Mouse (Mus musculus) left cerebral cortex, adult 11 months (tissue): ENCODE data around the gene C1rl.
"Not testable (repeated sequence)": the region's sequence is repeated elsewhere in the genome, so short reads cannot be mapped to it uniquely, and the experiment has no call there.

Experiments used
- DNase-seq: peaks from one replicate; pipeline ENCODE4 v3.0.0; 2022; ENCODE audit warnings: low spot score

Gene C1rl

DNA sequence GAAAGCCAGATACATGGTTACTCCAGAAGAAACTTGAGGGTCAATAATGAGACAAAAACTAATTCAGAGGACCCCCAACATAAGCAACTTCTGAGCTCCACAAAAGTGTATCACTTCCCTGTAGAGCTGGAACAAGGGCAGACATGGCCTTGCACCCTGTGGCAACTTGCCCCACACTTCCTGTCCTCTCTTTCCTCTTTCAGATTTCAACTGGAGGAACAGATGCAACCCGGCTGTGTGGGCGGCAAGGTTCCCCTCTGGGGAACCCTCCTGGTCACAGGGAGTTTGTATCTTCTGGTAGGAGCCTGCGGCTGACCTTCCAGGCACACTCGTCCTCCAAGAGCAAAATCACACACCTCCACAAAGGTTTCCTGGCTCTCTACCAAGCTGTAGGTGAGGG is 12.1 kb downstream of the C1rl start:
- DNase-seq, result no peak

DNA sequence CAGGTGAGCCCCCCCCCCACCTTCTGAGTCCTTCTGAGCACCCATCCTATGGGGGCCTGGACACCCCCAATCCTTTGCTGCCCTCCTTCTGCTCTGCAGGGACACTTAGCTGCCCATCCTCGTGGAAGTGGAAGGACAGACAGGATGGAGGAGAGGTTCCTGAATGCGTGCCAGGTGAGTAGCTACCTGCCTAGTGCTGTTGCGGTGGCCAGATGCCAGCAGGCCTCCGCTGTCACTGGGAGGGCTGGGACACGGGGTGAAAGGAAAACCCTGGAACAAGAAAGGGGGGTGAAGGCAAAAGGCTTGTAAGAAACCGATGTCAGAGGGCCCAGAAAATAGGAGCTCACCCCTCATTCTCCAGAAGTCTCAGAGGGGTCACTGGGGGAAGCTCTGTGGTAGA is 14.1 kb downstream of the C1rl start:
- no peak for DNase-seq

DNA sequence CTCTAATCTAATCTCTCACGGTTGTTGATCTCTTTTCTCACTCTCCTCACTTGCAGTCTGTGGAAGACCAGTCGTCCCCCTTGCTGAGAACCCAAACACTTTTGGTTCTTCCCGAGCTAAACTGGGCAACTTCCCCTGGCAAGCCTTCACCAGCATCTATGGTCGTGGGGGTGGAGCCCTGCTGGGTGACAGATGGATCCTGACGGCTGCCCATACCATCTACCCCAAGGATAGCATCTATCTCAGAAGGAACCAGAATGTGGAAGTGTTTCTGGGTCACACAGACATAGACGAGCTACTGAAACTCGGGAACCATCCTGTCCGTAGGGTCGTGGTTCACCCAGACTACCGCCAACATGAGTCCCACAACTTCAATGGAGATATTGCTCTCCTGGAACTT is 15.4 kb downstream of the C1rl start:
- no peak for DNase-seq

DNA sequence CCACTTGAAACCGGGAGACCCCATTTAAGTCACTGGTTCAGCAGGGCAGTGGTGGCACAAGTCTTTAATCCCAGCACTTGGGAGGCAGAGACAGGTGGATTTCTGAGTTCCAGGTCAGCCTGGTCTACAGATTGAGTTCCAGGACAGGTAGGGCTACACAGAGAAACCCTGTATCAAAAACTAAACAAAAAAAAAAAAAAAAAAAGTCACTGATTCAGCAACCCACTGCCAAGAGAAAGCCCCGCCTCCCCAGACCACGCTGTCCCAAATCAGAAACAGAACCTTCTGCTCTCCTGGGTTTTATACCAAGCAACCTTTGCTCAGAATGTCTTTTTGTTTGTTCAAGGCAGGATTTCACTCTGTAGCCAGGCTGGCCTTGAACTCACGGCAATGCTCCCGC is 16.3 kb downstream of the C1rl start:
- DNase-seq, result not testable (repeated sequence)

DNA sequence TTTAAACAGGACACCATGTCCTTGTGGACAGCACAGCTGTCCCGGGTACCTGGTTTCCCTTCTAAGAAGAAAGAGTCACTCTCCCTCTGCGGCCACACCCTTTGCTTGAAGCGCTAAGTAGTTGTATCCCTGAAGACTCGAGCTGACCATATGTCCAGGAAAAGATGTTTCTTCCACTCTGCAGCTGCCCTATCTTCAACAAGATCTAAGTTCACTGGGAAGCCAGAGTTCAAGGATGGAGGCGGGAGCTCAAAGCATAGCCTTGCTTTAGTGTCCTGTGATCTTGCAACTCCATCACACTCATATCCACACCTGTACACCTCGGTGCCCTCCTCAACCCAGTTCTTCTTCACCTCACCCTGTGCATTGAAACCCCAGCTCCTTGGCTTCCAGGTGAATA is 19.0 kb downstream of the C1rl start:
- DNase-seq, result no peak

DNA sequence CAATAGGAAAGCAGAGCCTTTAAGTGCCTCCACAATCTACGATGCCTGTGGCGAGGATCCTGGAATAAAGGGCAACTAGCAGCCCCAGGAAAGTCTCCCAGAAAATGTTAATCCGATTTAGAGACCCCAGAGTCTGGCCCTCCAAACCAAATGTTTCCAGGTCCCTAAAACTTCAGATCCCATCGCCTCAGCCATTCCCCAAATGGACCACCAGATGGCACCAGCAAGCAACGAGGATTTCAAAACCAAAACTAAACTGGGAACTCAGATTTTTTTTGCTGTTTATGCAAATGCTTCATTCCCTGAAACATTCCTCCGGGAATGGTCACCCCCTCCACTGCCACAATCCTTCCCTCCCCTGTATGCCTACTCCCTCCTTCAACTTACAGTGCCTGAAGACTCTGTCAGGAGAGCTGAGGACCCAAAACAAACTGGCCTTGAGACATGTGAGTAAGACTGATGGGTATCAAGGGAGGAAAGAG is 19.5 kb downstream of the C1rl start, which contains the start of gene C1ra:
Gene C1ra, plus strand, starts transcription at position 51 of the 482 bp plus-strand sequence.
- no peak for DNase-seq

DNA sequence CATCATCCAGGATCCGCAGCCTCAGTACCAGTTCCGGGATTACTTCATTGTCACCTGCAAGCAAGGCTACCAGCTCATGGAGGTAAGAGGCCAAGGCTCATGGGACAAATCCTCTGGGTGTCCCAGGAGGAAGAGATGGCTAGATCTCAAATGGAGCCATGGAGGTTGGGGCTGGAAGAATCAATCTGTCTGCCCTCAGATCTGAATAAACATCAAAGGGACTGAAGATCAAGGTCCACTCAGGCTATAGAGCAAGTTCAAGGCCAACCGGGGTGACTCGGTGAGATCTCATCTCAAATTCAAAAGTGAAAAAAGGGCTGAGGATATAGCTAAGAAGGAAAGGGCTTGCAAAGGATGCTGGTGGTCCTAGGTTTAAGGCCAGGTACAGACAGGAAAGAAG is 24.8 kb downstream of the C1rl start:
- DNase-seq, result not testable (repeated sequence)

DNA sequence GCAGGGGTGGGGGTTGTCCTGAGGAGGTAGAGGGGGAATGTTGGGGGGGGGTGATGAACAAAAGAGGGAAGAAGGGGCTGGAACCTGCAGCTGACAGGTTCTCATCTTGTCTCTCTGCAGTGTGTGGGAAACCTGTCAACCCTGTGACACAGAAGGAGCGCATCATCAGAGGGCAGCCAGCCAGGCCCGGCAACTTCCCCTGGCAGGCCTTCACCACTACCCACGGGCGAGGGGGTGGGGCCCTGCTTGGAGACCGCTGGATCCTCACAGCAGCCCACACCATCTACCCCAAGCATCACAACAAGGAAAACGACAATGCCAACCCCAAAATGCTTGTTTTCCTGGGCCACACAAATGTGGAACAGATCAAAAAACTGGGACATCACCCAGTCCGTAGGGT is 29.2 kb downstream of the C1rl start:
- not testable (repeated sequence) for DNase-seq

DNA sequence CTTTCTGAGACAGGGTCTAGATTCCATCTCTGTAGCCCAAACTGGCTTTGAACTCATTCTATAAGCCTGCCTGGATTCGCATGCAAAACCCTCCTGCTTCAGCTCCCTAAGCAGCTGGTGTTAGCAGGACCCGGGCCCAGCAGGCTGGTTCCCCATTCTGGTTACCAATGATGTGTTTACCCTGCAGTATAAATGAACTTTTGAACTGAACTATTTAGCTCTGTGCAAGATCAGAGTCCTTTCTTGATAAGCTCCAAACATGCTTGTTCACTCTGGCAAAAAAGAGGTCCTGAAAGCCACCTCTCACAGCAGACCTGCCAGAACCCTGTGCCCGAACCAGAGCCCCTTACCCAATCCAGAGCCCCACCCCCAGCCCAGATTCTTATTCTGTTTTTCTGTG is 35.0 kb downstream of the C1rl start:
- no peak for DNase-seq

DNA sequence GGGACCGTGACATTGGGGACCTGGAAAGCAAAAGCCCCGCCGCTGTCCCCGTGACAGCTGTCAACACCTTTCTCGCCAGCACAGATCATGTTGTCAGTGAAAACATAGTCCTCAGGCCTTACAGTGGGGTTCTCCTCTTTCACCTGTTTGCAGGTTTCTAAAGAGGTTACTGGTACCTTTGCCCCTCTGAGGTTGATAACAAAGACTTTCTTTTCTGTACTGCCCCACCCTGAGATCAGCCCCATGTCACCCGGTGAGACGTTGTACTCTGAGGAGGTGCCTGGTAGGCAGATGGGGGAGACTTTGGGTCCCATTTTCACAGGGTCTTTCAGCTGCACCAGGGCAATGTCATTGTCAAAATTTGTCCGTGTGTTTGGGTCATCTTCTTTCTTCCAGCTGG is 38.2 kb downstream of the C1rl start:
- no peak for DNase-seq

DNA sequence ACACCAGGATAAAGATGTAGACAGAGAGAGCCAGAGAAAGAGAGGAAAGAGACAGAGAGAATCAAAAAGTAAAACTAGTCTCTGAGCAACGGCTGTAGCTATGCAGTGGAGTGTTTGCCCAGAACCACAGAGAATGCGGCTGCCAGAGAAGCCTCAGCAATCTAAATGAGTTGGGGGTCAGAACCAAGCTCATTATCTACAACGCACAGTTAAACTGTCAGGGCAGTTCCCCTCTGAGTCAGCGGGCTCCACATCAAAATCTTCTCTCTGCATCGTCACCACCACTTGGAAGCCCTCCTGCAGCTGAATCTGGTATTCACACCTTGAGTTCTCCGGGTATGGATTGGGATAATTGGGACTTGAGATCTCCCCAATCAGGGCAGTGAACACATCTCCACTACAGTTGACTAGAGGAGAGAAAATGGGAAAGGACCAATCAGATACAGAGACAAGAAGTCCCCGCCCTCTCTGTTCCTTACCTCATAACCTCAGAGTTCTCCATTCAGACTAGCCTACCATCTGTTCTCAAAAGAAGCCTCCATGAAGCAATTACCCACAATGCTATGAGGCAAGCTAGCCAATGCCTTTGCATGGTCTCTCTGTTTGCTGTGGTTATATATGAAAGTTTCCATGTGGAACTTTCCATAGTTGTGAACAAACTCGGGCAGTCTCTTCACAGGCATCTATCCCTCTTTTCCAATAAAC is 43.4 kb downstream of the C1rl start:
- not testable (repeated sequence) for DNase-seq

DNA sequence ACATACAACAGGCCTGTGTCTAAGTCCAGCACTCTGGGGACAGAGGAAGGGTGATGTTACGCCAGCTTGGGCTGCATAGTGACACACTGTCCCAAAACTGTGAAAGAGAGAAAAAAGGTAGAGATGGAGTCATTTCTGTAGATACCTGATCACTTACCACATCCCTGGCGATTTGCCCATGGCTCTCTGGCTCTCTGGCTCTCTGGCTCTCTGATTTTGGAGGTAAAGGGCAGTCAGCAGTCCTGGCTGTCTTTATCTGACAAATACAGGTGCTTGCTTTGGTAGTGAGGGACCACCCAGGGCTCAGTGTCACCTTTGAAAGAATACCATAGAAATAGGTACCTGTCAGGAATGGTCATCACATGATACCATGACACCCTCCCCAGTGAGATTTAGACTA is 48.3 kb downstream of the C1rl start:
- not testable (repeated sequence) for DNase-seq

DNA sequence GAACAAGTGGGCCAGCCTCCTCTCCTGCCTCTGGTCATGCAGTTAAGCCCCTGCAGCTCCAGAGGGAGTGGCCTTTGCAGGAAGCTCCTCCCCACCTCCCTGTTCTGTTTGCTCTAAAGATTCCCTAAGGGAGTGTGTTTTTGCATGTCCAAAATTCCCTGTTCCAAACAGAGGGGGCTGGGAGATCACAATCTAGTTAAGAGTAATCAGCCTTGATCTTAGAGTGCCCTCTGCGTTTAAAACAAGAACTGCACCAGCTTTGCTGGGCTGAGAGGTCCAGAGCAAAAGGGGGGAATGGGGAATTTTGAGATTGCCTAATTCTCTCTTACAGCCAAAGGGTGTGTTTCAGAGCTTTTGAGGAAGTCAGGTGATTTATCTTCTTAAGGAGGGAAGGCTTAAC is 49.4 kb downstream of the C1rl start, which contains the start of gene C1s1:
Gene C1s1, minus strand, starts transcription at position 76 of the 400 bp plus-strand sequence.
- DNase-seq, result peak; percentile 5

DNA sequence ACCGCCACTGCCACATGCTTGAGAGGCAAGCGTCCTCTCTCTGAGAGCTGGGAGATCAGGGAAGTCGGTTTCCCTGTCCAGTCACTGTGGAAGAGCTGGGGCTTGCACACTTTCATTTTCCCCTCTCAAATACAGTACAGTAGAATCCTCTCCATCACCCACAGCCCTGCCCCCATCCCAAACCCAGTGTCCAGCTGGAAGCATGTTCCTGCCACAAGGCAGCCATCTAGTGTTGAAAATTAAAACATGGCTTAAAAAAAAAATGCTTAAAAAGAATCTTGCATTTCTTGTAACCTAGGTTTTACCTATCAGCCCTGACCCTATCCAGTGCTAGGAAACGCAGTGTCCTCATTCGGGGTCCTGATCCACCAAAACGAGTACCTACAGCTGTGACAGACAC is 51.6 kb downstream of the C1rl start:
- DNase-seq, result no peak

DNA sequence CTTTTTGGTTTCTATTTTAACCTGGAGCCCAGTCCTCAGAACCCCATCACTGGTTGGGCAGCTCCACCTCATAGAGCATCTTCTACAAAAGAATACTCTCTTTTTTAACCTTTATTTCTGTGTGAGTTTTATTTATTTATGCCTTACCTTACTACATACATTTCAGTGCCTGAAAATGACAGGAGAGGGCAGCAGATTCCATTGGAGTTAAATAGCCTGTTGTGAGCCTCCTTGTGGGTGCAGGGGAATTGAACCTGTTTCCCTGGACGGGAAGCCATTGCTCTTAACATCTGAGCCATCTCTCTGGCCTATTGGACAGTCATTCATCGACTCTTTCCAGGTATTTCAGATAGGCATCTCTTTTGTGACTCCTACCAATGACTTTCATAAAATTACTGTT is 52.5 kb downstream of the C1rl start:
- no peak for DNase-seq

DNA sequence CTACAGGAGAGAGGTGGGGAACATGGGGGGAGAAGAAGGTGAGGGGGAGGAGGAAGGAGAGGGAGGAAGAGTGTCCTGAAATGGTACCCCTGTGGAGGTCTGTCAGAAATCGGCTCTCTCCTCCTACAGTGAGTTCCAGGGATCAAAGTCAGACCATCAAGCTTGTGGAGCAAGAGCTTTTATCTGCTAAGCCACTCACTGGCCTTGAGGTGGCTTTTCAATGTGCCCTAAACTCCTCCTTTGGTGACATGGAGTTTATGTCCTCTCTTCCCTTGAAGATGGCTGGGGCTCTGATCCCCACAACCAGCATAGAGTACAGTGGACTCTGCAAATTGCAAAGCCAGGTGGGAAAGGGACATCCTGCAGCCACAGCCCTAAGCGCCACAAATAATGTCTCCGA is 55.1 kb downstream of the C1rl start:
- not testable (repeated sequence) for DNase-seq

DNA sequence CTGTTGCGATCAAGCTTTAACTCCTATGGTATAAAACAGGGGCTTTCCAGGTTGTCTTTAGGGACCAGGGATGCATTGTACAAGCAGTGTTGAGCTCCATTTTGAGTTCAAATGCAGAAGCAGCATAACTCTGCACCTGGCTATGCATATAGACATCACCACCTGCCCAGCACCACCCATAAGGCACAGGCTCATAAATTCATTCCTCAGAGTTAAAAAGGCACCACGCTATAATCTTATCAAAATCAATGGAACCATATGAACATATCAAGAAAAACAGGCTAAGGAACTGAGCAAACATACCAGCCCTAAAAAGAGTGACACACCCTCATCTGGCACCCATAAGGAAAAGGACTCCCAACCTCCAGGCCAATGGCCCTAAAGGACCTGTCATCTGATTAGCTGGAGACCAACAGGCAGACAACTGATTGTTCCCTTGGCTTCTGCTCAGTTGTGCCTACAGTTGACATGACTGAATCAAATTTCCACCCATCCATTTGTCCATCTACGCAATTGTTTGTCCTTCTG is 56.2 kb downstream of the C1rl start:
- no peak for DNase-seq

DNA sequence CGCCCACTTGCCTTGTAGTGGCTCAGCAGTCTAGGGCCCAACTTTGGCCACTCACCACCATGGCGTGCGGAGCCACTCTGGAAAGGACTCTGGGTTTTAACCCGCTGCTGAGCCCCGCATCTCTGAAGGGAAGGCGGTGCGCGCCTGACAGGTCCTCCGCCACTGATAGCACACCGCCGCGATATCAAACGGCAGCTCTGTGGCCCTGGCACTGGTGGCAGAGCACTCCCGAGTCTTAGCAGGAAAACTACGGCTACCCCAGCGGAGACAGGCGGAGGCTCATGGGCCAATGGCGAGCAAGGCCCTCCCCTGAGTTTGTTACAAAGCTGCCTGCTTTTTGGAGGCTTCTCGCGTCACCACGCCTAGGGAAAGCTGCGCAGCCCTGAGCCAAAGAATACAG is 59.9 kb downstream of the C1rl start:
- DNase-seq, result no peak

DNA sequence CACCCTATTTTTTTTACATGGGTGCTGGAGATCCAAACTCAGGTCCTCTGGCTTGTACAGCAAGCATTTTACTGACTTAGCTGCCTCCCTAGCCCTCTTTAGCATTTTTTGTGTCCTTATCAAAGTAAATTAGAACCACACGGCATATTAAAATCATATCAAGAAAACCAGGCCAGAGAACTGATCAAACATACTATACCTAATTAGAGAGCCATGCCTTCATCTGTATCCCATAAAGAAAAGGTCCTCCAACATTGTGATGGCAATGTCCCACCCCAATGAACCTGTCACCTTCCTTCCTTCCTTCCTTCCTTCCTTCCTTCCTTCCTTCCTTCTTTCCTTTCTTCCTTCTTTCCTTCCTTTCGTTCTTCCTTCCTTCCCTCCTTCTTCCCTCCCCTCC is 63.0 kb downstream of the C1rl start:
- DNase-seq, result not testable (repeated sequence)
